Mouse (Mus musculus) bone marrow macrophage, adult 2 months (primary cell): Measurements from ENCODE around the gene Eml2. TPM values are rescaled to one million over a fixed set of nuclear protein-coding genes. Genes with fewer than 3 reads are reported as not detected.

Experiments
- H3K27ac ChIP-seq: 2 replicates; pipeline ENCODE4 v1.5.1; 2012; ENCODE audit warnings: low read depth, low read length; ENCODE audit not compliant: insufficient read depth
- H3K4me1 ChIP-seq: 2 replicates; pipeline ENCODE4 v1.6.1; 2012; ENCODE audit warnings: low read length; ENCODE audit not compliant: control insufficient read depth, insufficient read depth
- H3K4me3 ChIP-seq: 2 replicates; pipeline ENCODE4 v1.5.1; 2012; ENCODE audit warnings: mild to moderate bottlenecking, low read length, moderate library complexity; ENCODE audit not compliant: insufficient read depth
- CTCF ChIP-seq: IDR thresholded peaks from 2 replicates; pipeline ENCODE4 v1.5.1; 2012; ENCODE audit warnings: low read depth, mild to moderate bottlenecking, low read length, moderate library complexity
- POLR2A ChIP-seq: IDR thresholded peaks from 2 replicates; pipeline ENCODE4 v1.6.1; 2012; ENCODE audit warnings: mild to moderate bottlenecking, low read depth, low read length, borderline replicate concordance
- polyA plus RNA-seq: library from polyadenylated mRNA; stranded (reverse); fragments of >200 nt; gene quantifications from 2 replicates; pipeline ENCODE4 v1.2.4, GENCODE M21; 2012; ENCODE audit not compliant: missing spikeins, insufficient read depth, insufficient read length

Gene Eml2
- polyA plus RNA-seq, 1 experiment, result 17.8 TPM

- Histone ChIP-seq H3K4me3 (peak overlapping the region; percentile 68), H3K27ac (peak overlapping the region; percentile 78), H3K4me1 (peaks cover 15% of the 10 kb centered on the region)
- TF ChIP-seq CTCF (no peak), POLR2A (no peak)
These were observed 50.9 kb downstream of the Eml2 start for GRCm38 (mm10) chr7:19226817-19227797.

GRCm38 (mm10) chr7:19227883-19228792 is 51.9 kb downstream of the Eml2 start, which contains the start of gene Opa3:
Gene Opa3 (plus strand): TSS chr7:19228334.
- Histone ChIP-seq H3K4me1 (peaks cover 20% of the 10 kb centered on the region), H3K27ac (peak within 1 kb of the TSS; percentile 94), H3K4me3 (peak within 1 kb of the TSS; percentile 82)
- TF ChIP-seq CTCF, result no peak
- peak; percentile 46; the same call in 1 of the 2 replicates for TF ChIP-seq POLR2A

DNA sequence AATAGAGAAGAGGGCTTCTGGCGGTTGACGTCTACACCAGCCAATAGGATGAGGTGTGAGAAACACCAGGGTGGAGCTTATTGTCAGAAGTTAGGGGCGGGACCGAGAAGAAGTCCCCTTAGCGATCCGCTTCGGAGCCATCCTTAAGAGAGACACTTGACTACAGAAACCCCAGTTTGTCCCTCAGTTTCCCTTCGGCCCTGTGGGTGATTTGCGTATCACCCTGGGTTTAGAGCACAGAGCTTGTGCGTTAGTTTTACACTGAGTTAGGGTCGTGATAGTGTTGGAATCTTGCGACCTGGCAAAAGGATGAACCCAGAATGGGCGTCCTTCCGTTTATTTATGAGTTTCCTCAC is 52.5 kb downstream of the Eml2 start:
- TF ChIP-seq POLR2A, result no peak
- TF ChIP-seq CTCF, result no peak
- H3K4me3 ChIP-seq, result peak overlapping the region; percentile 65
- peak overlapping the region; percentile 45 for H3K27ac ChIP-seq
- peaks cover 20% of the 10 kb centered on the region for H3K4me1 ChIP-seq

- no peak for TF ChIP-seq CTCF
- Histone ChIP-seq H3K4me1 (peaks cover 20% of the 10 kb centered on the region), H3K27ac (peak overlapping the region; percentile 45), H3K4me3 (peak overlapping the region; percentile 65)
These were observed 53.2 kb downstream of the Eml2 start for GRCm38 (mm10) chr7:19229404-19229803.

- Histone ChIP-seq H3K4me3 (0 out of 2 replicates have a peak overlapping the region, but pooled peaks have one; percentile 65), H3K27ac (no peak overlapping the region), H3K4me1 (peaks cover 26% of the 10 kb centered on the region)
- no peak for TF ChIP-seq POLR2A
- TF ChIP-seq CTCF, result no peak
These were observed 53.9 kb downstream of the Eml2 start for GRCm38 (mm10) chr7:19230041-19230580.

GRCm38 (mm10) chr7:19230899-19231298 is 54.7 kb downstream of the Eml2 start:
- Histone ChIP-seq H3K4me3 (no peak overlapping the region), H3K4me1 (peaks cover 32% of the 10 kb centered on the region), H3K27ac (no peak overlapping the region)
- TF ChIP-seq POLR2A, result no peak
- TF ChIP-seq CTCF, result no peak

DNA sequence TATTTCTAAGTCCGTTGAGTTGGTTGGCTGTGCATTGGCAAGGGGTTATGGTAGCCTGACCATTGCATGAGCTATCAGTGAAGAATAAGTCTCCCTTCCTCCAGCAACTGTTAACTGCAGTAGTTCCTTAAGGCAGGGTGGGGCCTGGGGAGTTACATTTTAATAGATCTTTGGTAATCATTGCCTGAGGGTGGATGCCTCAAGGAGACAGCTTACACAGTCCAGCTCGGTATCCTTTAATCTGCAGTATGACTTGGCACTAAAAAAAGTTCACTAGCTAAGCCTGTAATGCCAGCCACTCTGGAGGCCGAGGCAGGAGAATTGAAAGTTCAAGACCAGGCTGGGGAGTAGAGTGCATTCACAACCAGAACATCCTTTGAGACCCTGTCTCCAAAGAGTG is 55.6 kb downstream of the Eml2 start:
- TF ChIP-seq CTCF, result no peak
- no peak for TF ChIP-seq POLR2A
- Histone ChIP-seq H3K4me3 (no peak overlapping the region), H3K4me1 (peaks cover 32% of the 10 kb centered on the region), H3K27ac (no peak overlapping the region)

- Histone ChIP-seq H3K4me3 (no peak overlapping the region), H3K27ac (peak overlapping the region; percentile 7; the same call in 1 of the 2 replicates), H3K4me1 (peaks cover 33% of the 10 kb centered on the region)
- TF ChIP-seq CTCF (no peak), POLR2A (no peak)
These were observed 58.4 kb downstream of the Eml2 start for GRCm38 (mm10) chr7:19234652-19235051.

DNA sequence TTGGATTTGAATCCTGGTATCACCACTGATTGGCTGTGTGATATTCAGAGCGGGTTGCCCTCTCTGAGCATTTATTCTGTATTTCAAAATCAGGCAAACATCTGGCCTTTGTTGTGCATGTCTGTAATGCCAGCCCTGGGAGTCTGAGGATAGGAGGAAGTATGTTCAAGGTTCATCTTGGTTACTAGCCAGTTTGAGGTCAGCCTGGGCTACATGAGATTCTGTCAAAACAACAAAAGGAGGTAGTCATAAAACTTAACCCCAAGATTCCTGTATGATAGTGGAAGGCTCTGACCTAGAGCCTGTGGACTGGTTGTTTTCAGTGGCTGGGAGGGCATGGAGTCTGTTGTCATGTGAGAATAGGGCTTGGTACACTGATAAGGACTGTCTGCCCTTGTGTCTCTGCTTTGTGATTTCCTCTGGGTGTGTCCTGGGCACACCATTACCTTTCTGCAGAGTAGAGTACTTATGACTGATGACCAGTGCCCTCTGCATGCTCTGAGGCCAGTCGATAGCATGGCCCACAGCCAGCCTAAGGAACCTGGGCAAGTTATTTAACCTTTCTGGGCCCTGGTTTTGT is 59.0 kb downstream of the Eml2 start:
- Histone ChIP-seq H3K4me3 (no peak overlapping the region), H3K27ac (peak overlapping the region; percentile 7; the same call in 1 of the 2 replicates), H3K4me1 (peaks cover 30% of the 10 kb centered on the region)
- TF ChIP-seq POLR2A, result no peak
- TF ChIP-seq CTCF, result no peak
